Mouse (Mus musculus): ENCODE data around the gene Cep152. TPM values are rescaled to one million over a fixed set of nuclear protein-coding genes. Genes with fewer than 3 reads are reported as not detected.

Cep152 gene
- polyA plus RNA-seq, 1 experiment = 2.0 TPM

DNA sequence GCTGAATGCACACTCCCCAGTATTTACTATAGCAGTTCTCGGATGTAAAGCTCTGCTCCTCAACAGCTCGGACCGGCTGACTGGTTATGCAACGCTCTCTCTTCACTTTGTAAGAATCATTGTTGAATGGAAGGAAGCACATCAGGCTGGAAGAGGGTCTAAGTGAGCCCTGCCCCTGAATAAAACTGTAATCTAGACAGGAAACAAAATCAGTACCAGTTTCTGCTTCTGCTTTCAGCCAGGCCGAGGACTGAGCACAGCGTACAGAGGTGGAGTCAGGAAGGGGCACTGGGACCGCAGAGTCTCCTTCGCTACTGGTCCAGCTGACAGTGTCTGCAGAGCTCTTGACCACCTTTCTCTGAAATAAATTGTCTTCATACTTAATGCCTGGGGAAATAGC, 48.4 kb downstream of the Cep152 start:
- Histone ChIP-seq H3K27ac (ENCODE audit: insufficient read depth, low read length) (no peak overlapping the region), H3K4me1 (ENCODE audit: control insufficient read depth, insufficient read depth, low read length) (no peaks in the 10 kb centered on the region), H3K4me3 (ENCODE audit: insufficient read depth, low read length) (no peak overlapping the region)
- TF ChIP-seq CTCF (IDR thresholded peaks at IDR 0.05; ENCODE audit: extremely low read depth, insufficient read depth, low read length) = no peak
- no peak for TF ChIP-seq POLR2A (IDR thresholded peaks at IDR 0.05; ENCODE audit: extremely low read depth, insufficient read depth, low read length)

GRCm38 (mm10) chr2:125575766-125576165, 49.1 kb downstream of the Cep152 start:
- H3K4me1 ChIP-seq (ENCODE audit: control insufficient read depth, insufficient read depth, low read length) = no peaks in the 10 kb centered on the region
- TF ChIP-seq CTCF (IDR thresholded peaks at IDR 0.05; ENCODE audit: extremely low read depth, insufficient read depth, low read length) = no peak
- no peak for TF ChIP-seq POLR2A (IDR thresholded peaks at IDR 0.05; ENCODE audit: extremely low read depth, insufficient read depth, low read length)
- H3K27ac ChIP-seq (ENCODE audit: insufficient read depth, low read length) = no peak overlapping the region
- H3K4me3 ChIP-seq (ENCODE audit: insufficient read depth, low read length) = no peak overlapping the region

DNA sequence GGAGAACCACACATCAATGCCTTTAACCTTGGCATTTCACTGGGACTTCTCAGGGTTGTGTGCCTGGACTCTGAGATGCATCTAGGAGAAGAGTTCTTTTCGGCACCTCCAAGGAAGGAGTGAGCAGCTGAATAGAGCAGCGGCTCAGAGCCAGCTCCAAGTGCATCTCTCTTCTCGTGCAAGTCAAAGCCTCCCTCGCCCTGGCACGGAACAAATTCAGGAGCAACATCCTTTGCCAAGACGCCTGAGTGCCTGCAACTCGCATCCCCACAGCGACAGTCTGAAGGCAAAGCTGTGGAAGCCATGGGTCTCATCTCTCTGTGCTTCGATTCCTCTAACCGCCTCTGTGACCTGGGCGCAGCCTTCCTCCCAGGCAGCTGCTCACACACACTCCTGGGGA, 61.0 kb downstream of the Cep152 start:
- TF ChIP-seq POLR2A (IDR thresholded peaks at IDR 0.05; ENCODE audit: extremely low read depth, insufficient read depth, low read length) (no peak), CTCF (IDR thresholded peaks at IDR 0.05; ENCODE audit: extremely low read depth, insufficient read depth, low read length) (no peak)
- H3K4me1 ChIP-seq (ENCODE audit: control insufficient read depth, insufficient read depth, low read length) = no peaks in the 10 kb centered on the region
- H3K4me3 ChIP-seq (ENCODE audit: insufficient read depth, low read length) = no peak overlapping the region
- H3K27ac ChIP-seq (ENCODE audit: insufficient read depth, low read length) = no peak overlapping the region

DNA sequence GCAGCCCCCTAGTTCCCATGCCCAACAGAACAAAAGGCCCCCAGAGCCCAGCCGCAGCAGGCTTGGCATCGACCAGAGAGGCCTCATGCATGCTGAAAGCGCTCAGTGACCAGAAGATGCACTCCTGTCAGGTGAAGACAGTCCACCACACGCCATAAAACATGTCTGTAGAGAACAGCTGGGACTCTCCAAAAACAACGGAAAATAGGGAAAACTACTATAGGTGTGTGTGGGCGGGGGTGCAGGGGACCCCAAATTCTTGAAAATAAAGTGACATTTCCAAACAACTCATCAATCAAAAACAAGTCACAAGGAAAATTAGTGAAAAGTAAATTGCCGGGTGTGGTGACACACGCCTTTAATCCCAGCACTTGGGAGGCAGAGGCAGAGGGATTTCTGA, 62.5 kb downstream of the Cep152 start:
- no peaks in the 10 kb centered on the region; the same call in 1 of the 2 replicates for H3K4me1 ChIP-seq (ENCODE audit: control insufficient read depth, insufficient read depth, low read length)
- H3K27ac ChIP-seq (ENCODE audit: insufficient read depth, low read length) = no peak overlapping the region
- TF ChIP-seq POLR2A (IDR thresholded peaks at IDR 0.05; ENCODE audit: extremely low read depth, insufficient read depth, low read length) (no peak), CTCF (IDR thresholded peaks at IDR 0.05; ENCODE audit: extremely low read depth, insufficient read depth, low read length) (no peak)
- no peak overlapping the region for H3K4me3 ChIP-seq (ENCODE audit: insufficient read depth, low read length)

DNA sequence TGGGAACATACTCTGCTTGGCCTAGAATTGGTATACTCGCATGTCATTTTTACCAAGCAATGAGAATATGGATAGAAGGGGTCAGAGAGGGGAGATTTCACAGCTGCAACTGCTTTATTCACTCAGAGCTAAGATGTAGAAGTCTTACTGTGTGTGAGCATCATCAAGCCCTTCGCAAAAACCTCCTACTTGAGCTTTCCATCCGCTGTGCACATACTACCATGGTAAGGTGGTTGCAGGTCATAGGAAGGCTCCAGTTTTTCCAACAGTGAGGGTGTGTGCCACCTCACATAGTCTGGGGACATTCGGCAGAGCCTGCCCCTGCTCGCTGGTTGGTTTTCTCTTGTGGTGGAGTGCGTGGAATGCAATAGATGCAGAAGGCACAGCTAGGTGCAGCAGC, 64.9 kb downstream of the Cep152 start:
- Histone ChIP-seq H3K4me3 (ENCODE audit: insufficient read depth, low read length) (no peak overlapping the region), H3K27ac (ENCODE audit: insufficient read depth, low read length) (no peak overlapping the region), H3K4me1 (ENCODE audit: control insufficient read depth, insufficient read depth, low read length) (no peaks in the 10 kb centered on the region; the same call in 1 of the 2 replicates)
- TF ChIP-seq CTCF (IDR thresholded peaks at IDR 0.05; ENCODE audit: extremely low read depth, insufficient read depth, low read length) = no peak
- no peak for TF ChIP-seq POLR2A (IDR thresholded peaks at IDR 0.05; ENCODE audit: extremely low read depth, insufficient read depth, low read length)

GRCm38 (mm10) chr2:125558634-125559589, 66.0 kb downstream of the Cep152 start:
- H3K27ac ChIP-seq (ENCODE audit: insufficient read depth, low read length) = no peak overlapping the region
- no peaks in the 10 kb centered on the region; the same call in 1 of the 2 replicates for H3K4me1 ChIP-seq (ENCODE audit: control insufficient read depth, insufficient read depth, low read length)
- TF ChIP-seq CTCF (IDR thresholded peaks at IDR 0.05; ENCODE audit: extremely low read depth, insufficient read depth, low read length) = no peak
- no peak for TF ChIP-seq POLR2A (IDR thresholded peaks at IDR 0.05; ENCODE audit: extremely low read depth, insufficient read depth, low read length)
- no peak overlapping the region for H3K4me3 ChIP-seq (ENCODE audit: insufficient read depth, low read length)

- H3K4me3 ChIP-seq (ENCODE audit: insufficient read depth, low read length) = no peak overlapping the region
- H3K27ac ChIP-seq (ENCODE audit: insufficient read depth, low read length) = no peak overlapping the region
- TF ChIP-seq CTCF (IDR thresholded peaks at IDR 0.05; ENCODE audit: extremely low read depth, insufficient read depth, low read length) (no peak), POLR2A (IDR thresholded peaks at IDR 0.05; ENCODE audit: extremely low read depth, insufficient read depth, low read length) (no peak)
- H3K4me1 ChIP-seq (ENCODE audit: control insufficient read depth, insufficient read depth, low read length) = no peaks in the 10 kb centered on the region; the same call in 1 of the 2 replicates
Observed at GRCm38 (mm10) chr2:125555830-125556229, 69.1 kb downstream of the Cep152 start.

- TF ChIP-seq POLR2A (IDR thresholded peaks at IDR 0.05; ENCODE audit: extremely low read depth, insufficient read depth, low read length) (no peak), CTCF (IDR thresholded peaks at IDR 0.05; ENCODE audit: extremely low read depth, insufficient read depth, low read length) (no peak)
- Histone ChIP-seq H3K27ac (ENCODE audit: insufficient read depth, low read length) (no peak overlapping the region), H3K4me3 (ENCODE audit: insufficient read depth, low read length) (no peak overlapping the region), H3K4me1 (ENCODE audit: control insufficient read depth, insufficient read depth, low read length) (no peaks in the 10 kb centered on the region)
Observed at GRCm38 (mm10) chr2:125548806-125549578, 75.9 kb downstream of the Cep152 start.

- no peaks in the 10 kb centered on the region for H3K4me1 ChIP-seq (ENCODE audit: control insufficient read depth, insufficient read depth, low read length)
- no peak for TF ChIP-seq POLR2A (IDR thresholded peaks at IDR 0.05; ENCODE audit: extremely low read depth, insufficient read depth, low read length)
- no peak for TF ChIP-seq CTCF (IDR thresholded peaks at IDR 0.05; ENCODE audit: extremely low read depth, insufficient read depth, low read length)
- H3K4me3 ChIP-seq (ENCODE audit: insufficient read depth, low read length) = no peak overlapping the region
- H3K27ac ChIP-seq (ENCODE audit: insufficient read depth, low read length) = no peak overlapping the region
Observed at GRCm38 (mm10) chr2:125544986-125545385, 79.9 kb downstream of the Cep152 start.

Data from cortical plate, adult 2 months (tissue).